Mouse (Mus musculus) forebrain, embryonic 16.5 days (tissue): ENCODE data around the gene Lrig2. TPM values are rescaled to one million over a fixed set of nuclear protein-coding genes. Genes with fewer than 3 reads are reported as not detected.
"Not testable (repeated sequence)": the region's sequence is repeated elsewhere in the genome, so short reads cannot be mapped to it uniquely, and the experiment has no call there.

Experiments used
- ATAC-seq: fragments of 200-750 bp; cut with Nextera tagmentation; 2 replicates; pipeline ENCODE4 v1.8.0; 2017; ENCODE audit warnings: mild to moderate bottlenecking, moderate library complexity
- H3K27ac ChIP-seq: fragments of 300-500 bp; sonication (generic); 2 replicates; pipeline ENCODE4 v1.5.1; 2014; ENCODE audit warnings: low read length, control low read depth
- H3K27me3 ChIP-seq: fragments of 300-500 bp; sonication (generic); replicated peaks from 2 replicates; pipeline ENCODE4 v1.6.1; 2014; ENCODE audit warnings: low read length; ENCODE audit not compliant: control insufficient read depth, insufficient read depth
- H3K36me3 ChIP-seq: fragments of 300-500 bp; sonication (generic); 2 replicates; pipeline ENCODE4 v1.6.1; 2014; ENCODE audit not compliant: control insufficient read depth, insufficient read depth
- H3K4me1 ChIP-seq: fragments of 300-500 bp; sonication (generic); replicated peaks from 2 replicates; pipeline ENCODE4 v1.6.1; 2014; ENCODE audit warnings: low read length; ENCODE audit not compliant: control insufficient read depth, insufficient read depth
- H3K4me2 ChIP-seq: fragments of 300-500 bp; sonication (generic); 2 replicates; pipeline ENCODE4 v1.6.1; 2014; ENCODE audit warnings: mild to moderate bottlenecking, low read length, control low read depth
- H3K4me3 ChIP-seq: fragments of 300-500 bp; sonication (generic); replicated peaks from 2 replicates; pipeline ENCODE4 v1.5.1; 2014; ENCODE audit warnings: mild to moderate bottlenecking, low read length, control low read depth
- H3K9ac ChIP-seq: fragments of 300-500 bp; sonication (generic); replicated peaks from 2 replicates; pipeline ENCODE4 v1.6.1; 2014; ENCODE audit warnings: low read depth, low read length, control low read depth
- H3K9me3 ChIP-seq: fragments of 300-500 bp; sonication (generic); 2 replicates; pipeline ENCODE4 v1.6.1; 2016; ENCODE audit warnings: low read length; ENCODE audit not compliant: control insufficient read depth
- WGBS: fragments of 180-500 bp; shearing (Covaris S2); extraction: QIAGEN DNeasy Blood & Tissue Kit; methylation state at CpG from one replicate; pipeline ENCODE4 v1.1.7; 2014; 5-methylcytosine and 5-hydroxymethylcytosine counted together
- polyA plus RNA-seq: library from polyadenylated mRNA; unstranded; fragments of >200 nt; fragmentation: Nextera tagmentation; extraction: Ambion mirVana; gene quantifications from 2 replicates; pipeline ENCODE4 v1.2.1, GENCODE M21; 2015

The Lrig2 gene
- polyA plus RNA-seq, 1 experiment from 2014 or later = 34.0 TPM

GRCm38 (mm10) chr3:104431156-104431847 is 80.4 kb downstream of the Lrig2 start:
- no peak overlapping the region for H3K4me3 ChIP-seq
- 0 out of 2 replicates have a peak, but pooled peaks cover 7% of the 10 kb centered on the region for H3K4me1 ChIP-seq
- no peak overlapping the region for H3K9ac ChIP-seq
- ATAC-seq = no peak
- WGBS = 40% methylated on average over 13 of the region's 14 CpGs
- H3K9me3 ChIP-seq = no peaks in the 10 kb centered on the region
- H3K27ac ChIP-seq = no peak overlapping the region
- no peaks in the 10 kb centered on the region for H3K36me3 ChIP-seq
- no peaks in the 10 kb centered on the region for H3K27me3 ChIP-seq
- no peak overlapping the region for H3K4me2 ChIP-seq

GRCm38 (mm10) chr3:104427354-104427753 is 84.4 kb downstream of the Lrig2 start:
- not testable (repeated sequence) for H3K27ac ChIP-seq, H3K9me3 ChIP-seq, H3K36me3 ChIP-seq, ATAC-seq, H3K9ac ChIP-seq, H3K4me3 ChIP-seq, H3K27me3 ChIP-seq, H3K4me2 ChIP-seq, H3K4me1 ChIP-seq
- WGBS = 87% methylated on average over 2 of the region's 2 CpGs

DNA sequence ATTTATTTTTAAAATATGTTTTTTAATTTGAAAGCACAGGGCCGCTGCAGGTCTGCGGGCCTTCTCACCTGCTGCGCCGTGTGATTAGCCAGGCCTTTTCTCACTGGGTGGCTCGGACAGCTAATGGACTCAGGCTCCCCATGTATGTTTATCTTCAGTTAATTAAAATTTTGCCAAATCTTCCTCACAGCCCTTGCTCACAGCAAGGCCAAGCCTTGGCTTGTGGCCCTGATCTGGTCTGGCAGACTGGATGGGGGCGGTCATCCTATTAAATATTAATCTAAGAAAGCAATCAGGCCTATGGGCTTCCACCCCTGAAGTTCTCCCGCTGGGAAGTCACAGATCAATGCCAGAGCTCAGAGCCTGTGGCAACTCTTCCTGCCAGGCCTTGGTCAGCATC is 87.4 kb downstream of the Lrig2 start:
- Histone ChIP-seq H3K27ac (no peak overlapping the region), H3K27me3 (no peaks in the 10 kb centered on the region), H3K4me3 (no peak overlapping the region), H3K9ac (no peak overlapping the region), H3K36me3 (no peaks in the 10 kb centered on the region), H3K9me3 (no peaks in the 10 kb centered on the region), H3K4me1 (no peaks in the 10 kb centered on the region), H3K4me2 (no peak overlapping the region)
- ATAC-seq = peak; percentile 26; the same call in 1 of the 2 replicates
- WGBS = 74% methylated on average over 7 of the region's 7 CpGs

- Histone ChIP-seq H3K4me1 (no peaks in the 10 kb centered on the region), H3K27ac (no peak overlapping the region), H3K9me3 (no peaks in the 10 kb centered on the region), H3K4me2 (no peak overlapping the region), H3K36me3 (no peaks in the 10 kb centered on the region), H3K9ac (no peak overlapping the region), H3K4me3 (no peak overlapping the region), H3K27me3 (no peaks in the 10 kb centered on the region)
- ATAC-seq = no peak
- 84% methylated on average over 7 of the region's 7 CpGs for WGBS
Measured at GRCm38 (mm10) chr3:104420929-104421328, 90.8 kb downstream of the Lrig2 start.

GRCm38 (mm10) chr3:104419990-104420389 is 91.7 kb downstream of the Lrig2 start:
- no peak for ATAC-seq
- Histone ChIP-seq H3K4me1 (no peaks in the 10 kb centered on the region), H3K27me3 (no peaks in the 10 kb centered on the region), H3K36me3 (no peaks in the 10 kb centered on the region), H3K4me2 (no peak overlapping the region), H3K4me3 (no peak overlapping the region), H3K27ac (no peak overlapping the region), H3K9ac (no peak overlapping the region), H3K9me3 (no peaks in the 10 kb centered on the region)
- WGBS = 91% methylated on average over 4 of the region's 4 CpGs

- no peak overlapping the region for H3K9ac ChIP-seq
- no peak overlapping the region for H3K4me2 ChIP-seq
- no peaks in the 10 kb centered on the region for H3K9me3 ChIP-seq
- H3K4me3 ChIP-seq = no peak overlapping the region
- H3K27ac ChIP-seq = no peak overlapping the region
- no peaks in the 10 kb centered on the region for H3K36me3 ChIP-seq
- no peaks in the 10 kb centered on the region for H3K4me1 ChIP-seq
- ATAC-seq = no peak
- no peaks in the 10 kb centered on the region for H3K27me3 ChIP-seq
- whole genome bisulfite sequencing = 81% methylated on average over 5 of the region's 5 CpGs
Measured at GRCm38 (mm10) chr3:104416806-104417205, 94.9 kb downstream of the Lrig2 start.

- Histone ChIP-seq H3K27ac (no peak overlapping the region), H3K9ac (no peak overlapping the region), H3K9me3 (no peaks in the 10 kb centered on the region), H3K36me3 (no peaks in the 10 kb centered on the region), H3K4me3 (no peak overlapping the region), H3K4me2 (no peak overlapping the region), H3K27me3 (no peaks in the 10 kb centered on the region), H3K4me1 (no peaks in the 10 kb centered on the region)
- WGBS = 84% methylated on average over 6 of the region's 6 CpGs
- no peak for ATAC-seq
Measured at GRCm38 (mm10) chr3:104412482-104412881, 99.2 kb downstream of the Lrig2 start.

DNA sequence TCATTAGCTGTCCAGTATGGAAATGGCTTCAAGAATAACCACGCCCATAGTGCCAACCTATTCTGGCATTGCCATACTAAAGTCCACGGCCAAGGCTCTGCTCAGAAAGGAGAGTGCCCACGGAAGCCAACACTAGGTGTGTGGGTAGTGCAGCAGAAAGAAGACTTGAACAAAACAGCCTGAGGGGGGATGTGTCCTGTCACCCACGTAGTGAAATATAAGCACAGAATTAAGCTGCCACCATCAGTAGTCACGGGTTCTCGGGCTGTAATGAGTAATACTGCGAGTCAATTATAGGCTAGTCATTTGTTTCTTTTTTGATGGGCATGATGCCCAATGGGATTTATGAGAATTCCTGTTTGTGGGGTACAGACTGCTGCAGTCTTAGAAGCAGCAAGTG is 104.2 kb downstream of the Lrig2 start:
- Histone ChIP-seq H3K4me3 (no peak overlapping the region), H3K9me3 (no peaks in the 10 kb centered on the region), H3K4me1 (no peaks in the 10 kb centered on the region), H3K9ac (no peak overlapping the region), H3K27ac (no peak overlapping the region), H3K36me3 (no peaks in the 10 kb centered on the region), H3K4me2 (no peak overlapping the region), H3K27me3 (no peaks in the 10 kb centered on the region)
- WGBS = 71% methylated on average over 7 of the region's 7 CpGs
- ATAC-seq = no peak

GRCm38 (mm10) chr3:104403582-104403981 is 108.1 kb downstream of the Lrig2 start:
- WGBS = 86% methylated on average over 4 of the region's 4 CpGs

GRCm38 (mm10) chr3:104401176-104401575 is 110.5 kb downstream of the Lrig2 start:
- ATAC-seq = no peak
- Histone ChIP-seq H3K9ac (no peak overlapping the region), H3K27ac (no peak overlapping the region), H3K36me3 (no peaks in the 10 kb centered on the region), H3K4me3 (no peak overlapping the region), H3K4me2 (no peak overlapping the region), H3K9me3 (no peaks in the 10 kb centered on the region), H3K4me1 (peaks cover 6% of the 10 kb centered on the region; the same call in 1 of the 2 replicates), H3K27me3 (no peaks in the 10 kb centered on the region)
- 76% methylated on average over 2 of the region's 2 CpGs for WGBS

More at GRCm38 (mm10) chr3:104403582-104403981, 108.1 kb downstream of the Lrig2 start:
- no peak for ATAC-seq
- H3K27me3 ChIP-seq = no peaks in the 10 kb centered on the region
- H3K4me3 ChIP-seq = no peak overlapping the region
- H3K36me3 ChIP-seq = no peaks in the 10 kb centered on the region
- no peaks in the 10 kb centered on the region; the same call in 1 of the 2 replicates for H3K4me1 ChIP-seq
- H3K4me2 ChIP-seq = no peak overlapping the region
- no peaks in the 10 kb centered on the region for H3K9me3 ChIP-seq
- no peak overlapping the region for H3K9ac ChIP-seq
- no peak overlapping the region for H3K27ac ChIP-seq
